Mouse (Mus musculus) olfactory bulb, adult 2 months (tissue): Measurements from ENCODE around the gene Gm13420.

Experiments used
- CTCF ChIP-seq: fragments of 200-500 bp; IDR thresholded peaks from 2 replicates; pipeline ENCODE4 v1.5.1; 2012; ENCODE audit warnings: low read depth, mild to moderate bottlenecking, low read length, moderate library complexity; ENCODE audit not compliant: insufficient read depth
- POLR2A ChIP-seq: fragments of 200-500 bp; IDR thresholded peaks from 2 replicates; pipeline ENCODE4 v1.6.1; 2012; ENCODE audit warnings: mild to moderate bottlenecking, low read depth, low read length, moderate library complexity; ENCODE audit not compliant: insufficient read depth

- TF ChIP-seq POLR2A (no peak), CTCF (no peak)
Observed at GRCm38 (mm10) chr2:29723132-29723531, 28.4 kb downstream of the Gm13420 start.
